Mouse (Mus musculus) MEL (cell line): ENCODE results near the gene Sh3bp4. TPM values are rescaled to one million over a fixed set of nuclear protein-coding genes. Genes with fewer than 3 reads are reported as not detected.

Experiments used
- DNase-seq: peaks from one replicate; pipeline ENCODE4 v3.0.0; 2011; ENCODE audit warnings: low read depth, low spot score
- H3K27ac ChIP-seq: 2 replicates; pipeline ENCODE4 v1.5.1; 2012; ENCODE audit warnings: low read depth, mild to moderate bottlenecking, control low read depth, low read length, moderate library complexity; ENCODE audit not compliant: control insufficient read depth
- H3K27me3 ChIP-seq, 2 experiments: fragments of 150-350 bp in 1 of 2; sonication (generic) in 1 of 2; 2 replicates each; pipeline ENCODE4 v1.6.1; 2012; ENCODE audit warnings: low read length in 2 of 2, mild to moderate bottlenecking in 2 of 2, improper control_type of control experiment in 1 of 2, moderate library complexity in 1 of 2; ENCODE audit not compliant: insufficient read depth in 2 of 2, control insufficient read depth in 1 of 2
- H3K36me3 ChIP-seq, 2 experiments: 2 replicates each; pipeline ENCODE4 v1.6.1; 2012 to 2014; ENCODE audit warnings: low read length in 2 of 2, improper control_type of control experiment in 1 of 2, inconsistent platforms in 1 of 2, mild to moderate bottlenecking in 1 of 2; ENCODE audit not compliant: insufficient read depth in 2 of 2, control insufficient read depth in 1 of 2
- H3K4me1 ChIP-seq, 2 experiments: fragments of 150-350 bp in 1 of 2; sonication (generic) in 1 of 2; 2 replicates each; pipeline ENCODE4 v1.6.1; 2012; ENCODE audit warnings: low read length in 2 of 2, improper control_type of control experiment in 1 of 2, mild to moderate bottlenecking in 1 of 2; ENCODE audit not compliant: insufficient read depth in 2 of 2, control insufficient read depth in 1 of 2
- H3K4me3 ChIP-seq, 2 experiments: fragments of 150-350 bp in 1 of 2; sonication (generic) in 1 of 2; 2 replicates each; pipeline ENCODE4 v1.5.1; 2012; ENCODE audit warnings: low read depth in 2 of 2, low read length in 2 of 2, mild to moderate bottlenecking in 2 of 2, moderate library complexity in 2 of 2, control low read depth in 1 of 2, improper control_type of control experiment in 1 of 2; ENCODE audit not compliant: control insufficient read depth in 1 of 2, insufficient read depth in 1 of 2
- H3K79me2 ChIP-seq: 2 replicates; pipeline ENCODE4 v1.6.1; 2012; ENCODE audit warnings: mild to moderate bottlenecking, low read length, moderate library complexity; ENCODE audit not compliant: control insufficient read depth, poor library complexity, insufficient read depth
- H3K9ac ChIP-seq: 2 replicates; pipeline ENCODE4 v1.6.1; 2012; ENCODE audit warnings: low read depth, mild to moderate bottlenecking, control low read depth, low read length, moderate library complexity; ENCODE audit not compliant: control insufficient read depth, poor library complexity, severe bottlenecking
- H3K9me3 ChIP-seq: fragments of 150-350 bp; sonication (generic); replicated peaks from 2 replicates; pipeline ENCODE4 v1.6.1; 2012; ENCODE audit warnings: mild to moderate bottlenecking, low read length, improper control_type of control experiment, moderate library complexity; ENCODE audit not compliant: insufficient read depth
- BHLHE40 ChIP-seq: IDR thresholded peaks from 2 replicates; pipeline ENCODE4 v1.6.1; 2012; ENCODE audit warnings: low read depth, mild to moderate bottlenecking, inconsistent platforms, low read length, improper control_type of control experiment, borderline replicate concordance
- CHD1 ChIP-seq: IDR thresholded peaks from 2 replicates; pipeline ENCODE4 v1.6.1; 2012; ENCODE audit warnings: low read depth, mild to moderate bottlenecking, inconsistent platforms, low read length, improper control_type of control experiment
- CHD2 ChIP-seq: IDR thresholded peaks from 2 replicates; pipeline ENCODE4 v1.6.1; 2011; ENCODE audit warnings: low read length, improper control_type of control experiment
- CTCF ChIP-seq, 3 experiments: IDR thresholded peaks in 2 of 3; conservative IDR thresholded peaks in 1 of 3; 2 replicates each; pipeline ENCODE4 v1.5.1; 2011 to 2012; ENCODE audit warnings: low read length in 3 of 3, low read depth in 2 of 3, mild to moderate bottlenecking in 2 of 3, improper control_type of control experiment in 1 of 3, inconsistent platforms in 1 of 3, mixed read lengths in 1 of 3, moderate library complexity in 1 of 3; ENCODE audit not compliant: control insufficient read depth in 1 of 3, insufficient read depth in 1 of 3, poor library complexity in 1 of 3, severe bottlenecking in 1 of 3
- E2F4 ChIP-seq: IDR thresholded peaks from 2 replicates; pipeline ENCODE4 v1.6.1; 2011; ENCODE audit warnings: low read depth, low read length, improper control_type of control experiment, borderline replicate concordance
- ELF1 ChIP-seq: IDR thresholded peaks from 2 replicates; pipeline ENCODE4 v1.6.1; 2014; ENCODE audit warnings: low read depth, mild to moderate bottlenecking, inconsistent platforms, low read length, improper control_type of control experiment, moderate library complexity
- GABPA ChIP-seq: IDR thresholded peaks from 2 replicates; pipeline ENCODE4 v1.6.1; 2012; ENCODE audit warnings: low read depth, mild to moderate bottlenecking, inconsistent platforms, low read length, improper control_type of control experiment, moderate library complexity
- MAZ ChIP-seq: IDR thresholded peaks from 2 replicates; pipeline ENCODE4 v1.6.1; 2012; ENCODE audit warnings: low read depth, mild to moderate bottlenecking, inconsistent platforms, low read length, improper control_type of control experiment
- MEF2A ChIP-seq: IDR thresholded peaks from 2 replicates; pipeline ENCODE4 v1.6.1; 2014; ENCODE audit warnings: low read depth, mild to moderate bottlenecking, inconsistent platforms, low read length, improper control_type of control experiment; ENCODE audit not compliant: poor library complexity, insufficient replicate concordance, severe bottlenecking; ENCODE audit errors: extremely low read depth
- MXI1 ChIP-seq: IDR thresholded peaks from 2 replicates; pipeline ENCODE4 v1.6.1; 2011; ENCODE audit warnings: mild to moderate bottlenecking, low read depth, low read length, improper control_type of control experiment
- MYB ChIP-seq: IDR thresholded peaks from 2 replicates; pipeline ENCODE4 v1.6.1; 2011; ENCODE audit warnings: mild to moderate bottlenecking, low read depth, low read length, improper control_type of control experiment
- MYC ChIP-seq: IDR thresholded peaks from 2 replicates; pipeline ENCODE4 v1.6.1; 2011; ENCODE audit warnings: low read depth, mild to moderate bottlenecking, low read length, improper control_type of control experiment, moderate library complexity
- NELFE ChIP-seq: IDR thresholded peaks from 2 replicates; pipeline ENCODE4 v1.6.1; 2011; ENCODE audit warnings: low read depth, low read length, improper control_type of control experiment
- NRF1 ChIP-seq: IDR thresholded peaks from 2 replicates; pipeline ENCODE4 v1.6.1; 2014; ENCODE audit warnings: low read depth, mild to moderate bottlenecking, inconsistent platforms, low read length, improper control_type of control experiment, moderate library complexity; ENCODE audit not compliant: poor library complexity, insufficient read depth, severe bottlenecking
- RAD21 ChIP-seq: IDR thresholded peaks from 2 replicates; pipeline ENCODE4 v1.6.1; 2011; ENCODE audit warnings: mild to moderate bottlenecking, low read depth, low read length, improper control_type of control experiment
- SIN3A ChIP-seq: IDR thresholded peaks from 2 replicates; pipeline ENCODE4 v1.6.1; 2012; ENCODE audit warnings: low read length, improper control_type of control experiment, inconsistent platforms
- SMC3 ChIP-seq: IDR thresholded peaks from 2 replicates; pipeline ENCODE4 v1.6.1; 2011; ENCODE audit warnings: low read depth, low read length, improper control_type of control experiment
- TCF12 ChIP-seq: IDR thresholded peaks from 2 replicates; pipeline ENCODE4 v1.6.1; 2014; ENCODE audit warnings: low read depth, mild to moderate bottlenecking, inconsistent platforms, low read length, improper control_type of control experiment, moderate library complexity
- UBTF ChIP-seq: IDR thresholded peaks from 2 replicates; pipeline ENCODE4 v1.6.1; 2012; ENCODE audit warnings: low read depth, mild to moderate bottlenecking, inconsistent platforms, low read length, improper control_type of control experiment, moderate library complexity, borderline replicate concordance; ENCODE audit not compliant: insufficient read depth
- ZMIZ1 ChIP-seq: IDR thresholded peaks from 2 replicates; pipeline ENCODE4 v1.6.1; 2012; ENCODE audit warnings: low read depth, mild to moderate bottlenecking, inconsistent platforms, low read length, improper control_type of control experiment, moderate library complexity
- polyA plus RNA-seq, 2 experiments: library from polyadenylated mRNA; stranded (reverse) in 1 of 2; unstranded in 1 of 2; fragments of >175 nt in 1 of 2; fragments of >200 nt in 1 of 2; gene quantifications; 2 replicates each; pipeline versions ENCODE4 v1.2.1 to v1.2.4; 2012; ENCODE audit warnings: low replicate concordance in 2 of 2, low read depth in 1 of 2; ENCODE audit not compliant: insufficient read length in 2 of 2, insufficient read depth in 1 of 2, missing spikeins in 1 of 2
- total RNA-seq: library from RNA; depleted of rRNA; stranded (reverse); fragments of 300-350 nt; gene quantifications from 2 replicates; pipeline ENCODE4 v1.2.3, GENCODE M21; 2012; rRNA removed

The Sh3bp4 gene
- 0.07 TPM in 1 of 2 replicates, not detected in the other for total RNA-seq
- not detected for polyA plus RNA-seq

GRCm38 (mm10) chr1:89070103-89070700, at the start of gene Sh3bp4:
TSS of gene Sh3bp4 (plus strand) at chr1:89070415.
- no peaks in the 10 kb centered on the region for H3K36me3 ChIP-seq
- no peak within 1 kb of the TSS for H3K4me3 ChIP-seq
- H3K9me3 ChIP-seq = no peaks in the 10 kb centered on the region; the same call in 1 of the 2 replicates
- no peak for TF ChIP-seq SIN3A
- TF ChIP-seq BHLHE40 = no peak
- TF ChIP-seq NRF1 = no peak
- TF ChIP-seq MEF2A = no peak
- no peak for TF ChIP-seq ELF1
- no peak for TF ChIP-seq CHD2
- no peak for TF ChIP-seq UBTF
- TF ChIP-seq RAD21 = no peak
- TF ChIP-seq TCF12 = no peak
- H3K27me3 ChIP-seq = no peaks in the 10 kb centered on the region
- DNase-seq = no peak
- H3K27ac ChIP-seq = no peak within 1 kb of the TSS
- no peaks in the 10 kb centered on the region for H3K4me1 ChIP-seq
- no peaks in the 10 kb centered on the region for H3K79me2 ChIP-seq
- H3K9ac ChIP-seq = no peak within 1 kb of the TSS

GRCm38 (mm10) chr1:89022997-89023396, 47.2 kb upstream of the Sh3bp4 start:
- H3K4me1 ChIP-seq = no peaks in the 10 kb centered on the region
- H3K9ac ChIP-seq = no peak overlapping the region
- no peaks in the 10 kb centered on the region for H3K27me3 ChIP-seq
- TF ChIP-seq ZMIZ1 = no peak
- no peak for TF ChIP-seq MAZ
- TF ChIP-seq MXI1 = no peak
- no peak for TF ChIP-seq CHD1
- no peak for TF ChIP-seq NELFE
- TF ChIP-seq MYC = no peak
- TF ChIP-seq GABPA = no peak
- TF ChIP-seq MYB = no peak
- TF ChIP-seq UBTF = no peak
- TF ChIP-seq CTCF (IDR thresholded peaks at IDR 0.05 in 2 of 3, conservative IDR thresholded peaks at IDR 0.05 in 1 of 3; ENCODE audit: control insufficient read depth in 1 of 3, insufficient read depth in 1 of 3, low read depth in 2 of 3, low read length in 3 of 3, poor library complexity in 1 of 3, severe bottlenecking in 1 of 3) = no peak
- no peak for TF ChIP-seq TCF12
- TF ChIP-seq SMC3 = no peak
- no peak for TF ChIP-seq E2F4
- TF ChIP-seq, all 39 proteins: peak for 0
- Histone ChIP-seq H3K4me3 (no peak overlapping the region), H3K79me2 (no peaks in the 10 kb centered on the region), H3K27ac (no peak overlapping the region), H3K9me3 (no peaks in the 10 kb centered on the region), H3K36me3 (no peaks in the 10 kb centered on the region)
- DNase-seq = no peak
